Mouse (Mus musculus) olfactory bulb, adult 2 months (tissue): ENCODE data around the gene Gkap1. TPM values are rescaled to one million over a fixed set of nuclear protein-coding genes. Genes with fewer than 3 reads are reported as not detected.

ENCODE experiments used
- H3K27ac ChIP-seq: fragments of 200-500 bp; 2 replicates; pipeline ENCODE4 v1.5.1; 2012; ENCODE audit warnings: low read depth, low read length; ENCODE audit not compliant: insufficient read depth
- H3K4me1 ChIP-seq: fragments of 200-500 bp; 2 replicates; pipeline ENCODE4 v1.6.1; 2012; ENCODE audit warnings: low read length; ENCODE audit not compliant: control insufficient read depth, insufficient read depth
- H3K4me3 ChIP-seq: fragments of 200-500 bp; 2 replicates; pipeline ENCODE4 v1.5.1; 2012; ENCODE audit warnings: mild to moderate bottlenecking, low read depth, low read length, moderate library complexity; ENCODE audit not compliant: insufficient read depth
- CTCF ChIP-seq: fragments of 200-500 bp; IDR thresholded peaks from 2 replicates; pipeline ENCODE4 v1.5.1; 2012; ENCODE audit warnings: low read depth, mild to moderate bottlenecking, low read length, moderate library complexity; ENCODE audit not compliant: insufficient read depth
- POLR2A ChIP-seq: fragments of 200-500 bp; IDR thresholded peaks from 2 replicates; pipeline ENCODE4 v1.6.1; 2012; ENCODE audit warnings: mild to moderate bottlenecking, low read depth, low read length, moderate library complexity; ENCODE audit not compliant: insufficient read depth
- WGBS: fragments of 180-500 bp; shearing (Covaris S2); methylation state at CpG from one replicate; pipeline ENCODE4 v1.1.7; 2018; 5-methylcytosine and 5-hydroxymethylcytosine counted together
- polyA plus RNA-seq: library from polyadenylated mRNA; stranded (reverse); fragments of >200 nt; gene quantifications from 2 replicates; pipeline ENCODE4 v1.2.4, GENCODE M21; 2012; ENCODE audit warnings: low replicate concordance; ENCODE audit not compliant: missing spikeins, insufficient read depth, insufficient read length

Gene Gkap1
- polyA plus RNA-seq, 1 experiment: not detected

- no peak overlapping the region for H3K4me3 ChIP-seq
- TF ChIP-seq POLR2A: no peak
- no peak for TF ChIP-seq CTCF
- peaks cover 7% of the 10 kb centered on the region for H3K4me1 ChIP-seq
- no peak overlapping the region for H3K27ac ChIP-seq
- WGBS: 43% methylated on average over 8 of the region's 8 CpGs
Measured at GRCm38 (mm10) chr13:58213801-58214200, 61.7 kb downstream of the Gkap1 start.

GRCm38 (mm10) chr13:58212530-58212929 is 63.0 kb downstream of the Gkap1 start:
- H3K27ac ChIP-seq: no peak overlapping the region
- TF ChIP-seq CTCF (no peak), POLR2A (no peak)
- 58% methylated on average over 2 of the region's 2 CpGs for WGBS
- H3K4me3 ChIP-seq: no peak overlapping the region
- peaks cover 7% of the 10 kb centered on the region for H3K4me1 ChIP-seq

- Histone ChIP-seq H3K4me1 (peaks cover 9% of the 10 kb centered on the region), H3K27ac (no peak overlapping the region), H3K4me3 (no peak overlapping the region)
- TF ChIP-seq CTCF (no peak), POLR2A (no peak)
- WGBS: 58% methylated on average over 5 of the region's 5 CpGs
Measured at GRCm38 (mm10) chr13:58210441-58210840, 65.1 kb downstream of the Gkap1 start.

GRCm38 (mm10) chr13:58206084-58206483 is 69.4 kb downstream of the Gkap1 start:
- Histone ChIP-seq H3K4me3 (no peak overlapping the region), H3K4me1 (peaks cover 5% of the 10 kb centered on the region; the same call in 1 of the 2 replicates), H3K27ac (no peak overlapping the region)
- TF ChIP-seq POLR2A: no peak
- TF ChIP-seq CTCF: no peak
- 90% methylated on average over 4 of the region's 4 CpGs for WGBS

GRCm38 (mm10) chr13:58204986-58205385 is 70.5 kb downstream of the Gkap1 start:
- 56% methylated on average over 4 of the region's 4 CpGs for WGBS
- TF ChIP-seq CTCF: no peak
- no peak for TF ChIP-seq POLR2A
- Histone ChIP-seq H3K4me1 (peaks cover 6% of the 10 kb centered on the region), H3K27ac (no peak overlapping the region), H3K4me3 (no peak overlapping the region)

- 94% methylated on average over 3 of the region's 3 CpGs for WGBS
- no peak for TF ChIP-seq POLR2A
- no peak for TF ChIP-seq CTCF
- peaks cover 8% of the 10 kb centered on the region for H3K4me1 ChIP-seq
- no peak overlapping the region for H3K27ac ChIP-seq
- no peak overlapping the region for H3K4me3 ChIP-seq
Measured at GRCm38 (mm10) chr13:58204202-58204601, 71.3 kb downstream of the Gkap1 start.

GRCm38 (mm10) chr13:58202903-58203302 is 72.6 kb downstream of the Gkap1 start:
- TF ChIP-seq CTCF (no peak), POLR2A (no peak)
- H3K4me3 ChIP-seq: no peak overlapping the region
- no peak overlapping the region for H3K27ac ChIP-seq
- H3K4me1 ChIP-seq: peaks cover 8% of the 10 kb centered on the region
- WGBS: 52% methylated on average over 1 of the region's 1 CpGs

- TF ChIP-seq CTCF (no peak), POLR2A (no peak)
- Histone ChIP-seq H3K4me3 (no peak overlapping the region), H3K4me1 (peaks cover 8% of the 10 kb centered on the region), H3K27ac (no peak overlapping the region)
- 94% methylated on average over 3 of the region's 3 CpGs for WGBS
Measured at GRCm38 (mm10) chr13:58201908-58202307, 73.6 kb downstream of the Gkap1 start.

GRCm38 (mm10) chr13:58201343-58201742 is 74.2 kb downstream of the Gkap1 start:
- WGBS: 90% methylated on average over 6 of the region's 6 CpGs
- Histone ChIP-seq H3K4me1 (peaks cover 5% of the 10 kb centered on the region), H3K4me3 (no peak overlapping the region), H3K27ac (no peak overlapping the region)
- TF ChIP-seq CTCF (no peak), POLR2A (no peak)

GRCm38 (mm10) chr13:58197981-58198640 is 77.4 kb downstream of the Gkap1 start:
- Histone ChIP-seq H3K4me3 (no peak overlapping the region), H3K4me1 (peaks cover 2% of the 10 kb centered on the region; the same call in 1 of the 2 replicates), H3K27ac (no peak overlapping the region)
- no peak for TF ChIP-seq CTCF
- TF ChIP-seq POLR2A: no peak
- WGBS: 87% methylated on average over 7 of the region's 7 CpGs
